Mouse (Mus musculus) G1E-ER4 (cell line): ENCODE results near the gene Eps15. TPM values are rescaled to one million over a fixed set of nuclear protein-coding genes. Genes with fewer than 3 reads are reported as not detected.

Experiments
- GATA1 ChIP-seq: IDR thresholded peaks from one replicate; pipeline ENCODE4 v1.8.0; 2012; ENCODE audit warnings: low read length, inconsistent platforms
- polyA plus RNA-seq: library from polyadenylated mRNA; stranded (reverse); fragments of >175 nt; gene quantifications from 2 replicates; pipeline ENCODE4 v1.2.3, GENCODE M21; 2012

Gene Eps15
- polyA plus RNA-seq, 1 experiment = 8.5 TPM

GRCm38 (mm10) chr4:109341222-109341621 lies 61.2 kb downstream of the Eps15 start:
- TF ChIP-seq GATA1 = no peak

- TF ChIP-seq GATA1 = no peak
These were observed 62.9 kb downstream of the Eps15 start for GRCm38 (mm10) chr4:109342783-109343485.

- TF ChIP-seq GATA1 = no peak
These were observed 63.8 kb downstream of the Eps15 start for GRCm38 (mm10) chr4:109343909-109344308.

GRCm38 (mm10) chr4:109378107-109378506 lies 98.0 kb downstream of the Eps15 start:
- TF ChIP-seq GATA1 = no peak

- TF ChIP-seq GATA1 = no peak
These were observed 102.4 kb downstream of the Eps15 start for GRCm38 (mm10) chr4:109382457-109382856.

- TF ChIP-seq GATA1 = no peak
These were observed 105.5 kb downstream of the Eps15 start for GRCm38 (mm10) chr4:109385599-109385998.

GRCm38 (mm10) chr4:109393229-109393779 lies 113.2 kb downstream of the Eps15 start:
- peak; percentile 47 for TF ChIP-seq GATA1

GRCm38 (mm10) chr4:109393902-109394301 lies 113.8 kb downstream of the Eps15 start:
- TF ChIP-seq GATA1 = no peak

- TF ChIP-seq GATA1 = no peak
These were observed 114.4 kb downstream of the Eps15 start for GRCm38 (mm10) chr4:109394314-109395074.

- no peak for TF ChIP-seq GATA1
These were observed 120.4 kb downstream of the Eps15 start for GRCm38 (mm10) chr4:109400366-109400980.

- no peak for TF ChIP-seq GATA1
These were observed 121.2 kb downstream of the Eps15 start for GRCm38 (mm10) chr4:109401176-109401689.

GRCm38 (mm10) chr4:109405415-109405814 lies 125.3 kb downstream of the Eps15 start:
- TF ChIP-seq GATA1 = no peak

- TF ChIP-seq GATA1 = no peak
These were observed 126.0 kb downstream of the Eps15 start for GRCm38 (mm10) chr4:109406054-109406485.

GRCm38 (mm10) chr4:109406486-109407175 lies 126.6 kb downstream of the Eps15 start, which contains the start of gene Ttc39a:
TSS of gene Ttc39a (plus strand) at chr4:109406623.
- no peak for TF ChIP-seq GATA1

GRCm38 (mm10) chr4:109407176-109407520 lies 127.1 kb downstream of the Eps15 start:
- TF ChIP-seq GATA1 = no peak
